Mouse (Mus musculus): ENCODE results near the gene Fut11.

DNA sequence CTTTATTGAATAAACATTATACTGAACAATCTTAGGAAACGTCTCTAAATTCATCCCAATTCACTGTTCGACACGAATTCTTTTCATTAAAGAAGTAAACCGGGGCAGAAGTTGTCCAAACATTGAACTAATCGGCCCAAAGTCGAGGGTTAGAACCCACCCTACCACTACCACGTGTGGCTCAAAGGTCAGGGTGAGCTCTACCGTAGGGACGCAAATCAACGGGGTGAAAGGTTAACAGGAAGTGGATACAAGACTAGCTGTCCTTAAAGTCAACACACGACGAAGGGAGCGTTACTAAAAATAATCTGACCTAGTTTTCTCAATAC lies 21.1 kb upstream of the Fut11 start:
- TF ChIP-seq CTCF (IDR thresholded peaks at IDR 0.05 in 2 of 3, conservative IDR thresholded peaks at IDR 0.05 in 1 of 3; ENCODE audit: control insufficient read depth in 1 of 3, insufficient read depth in 1 of 3, low read depth in 2 of 3, low read length in 3 of 3, poor library complexity in 1 of 3, severe bottlenecking in 1 of 3) (no peak), ELF1 (IDR thresholded peaks at IDR 0.05; ENCODE audit: low read depth, low read length) (no peak), POLR2A (IDR thresholded peaks at IDR 0.05; ENCODE audit: control insufficient read depth in 1 of 2, insufficient read depth in 1 of 2, low read depth in 1 of 2, low read length in 2 of 2, poor library complexity in 1 of 2) (no peak), GABPA (IDR thresholded peaks at IDR 0.05; ENCODE audit: low read depth, low read length) (no peak), ZMIZ1 (IDR thresholded peaks at IDR 0.05; ENCODE audit: low read depth, low read length) (no peak; the same call in 1 of the 2 replicates), USF1 (IDR thresholded peaks at IDR 0.05; ENCODE audit: low read depth, low read length) (peak; percentile 59), ZNF384 (IDR thresholded peaks at IDR 0.05; ENCODE audit: low read depth, low read length) (no peak), BHLHE40 (IDR thresholded peaks at IDR 0.05; ENCODE audit: borderline replicate concordance, low read depth, low read length) (no peak), E2F4 (IDR thresholded peaks at IDR 0.05; ENCODE audit: borderline replicate concordance, low read depth, low read length) (no peak), ETS1 (IDR thresholded peaks at IDR 0.05; ENCODE audit: low read depth, low read length) (peak; percentile 11; the same call in 1 of the 2 replicates), EP300 (IDR thresholded peaks at IDR 0.05; ENCODE audit: low read depth in 1 of 2, low read length in 2 of 2) (0 out of 4 replicates have a peak, but pooled peaks of 1 of the 2 experiments have one; percentile 6), SMC3 (IDR thresholded peaks at IDR 0.05; ENCODE audit: low read depth, low read length) (no peak), RAD21 (IDR thresholded peaks at IDR 0.05; ENCODE audit: low read depth, low read length) (no peak), POLR2AphosphoS2 (IDR thresholded peaks at IDR 0.05; ENCODE audit: low read length) (no peak)

Data from MEL (cell line).